ENCODE assay signal across 21 mouse cellular contexts in the genomic region with DNA sequence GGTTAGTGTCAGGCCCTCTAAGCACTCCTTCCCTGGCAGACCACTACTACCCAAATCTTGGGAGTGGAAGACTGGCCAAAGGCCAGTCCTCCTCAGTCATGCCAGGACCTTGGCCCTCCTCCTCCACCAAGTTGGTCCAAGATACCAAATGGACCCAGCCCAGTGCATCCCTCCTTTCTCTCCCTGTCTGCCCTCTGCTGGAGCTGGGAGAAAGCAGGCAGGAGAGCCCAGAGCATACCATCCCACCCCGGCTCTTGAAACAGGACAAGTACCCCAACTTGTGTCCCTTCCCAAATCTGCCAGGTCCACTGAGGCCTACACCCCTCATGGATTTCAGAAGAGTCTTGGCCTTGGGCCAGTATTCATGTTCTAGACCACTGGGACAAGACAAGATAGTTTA. TPM values are rescaled to one million over a fixed set of nuclear protein-coding genes. Genes with fewer than 3 reads are reported as not detected.
DNase-seq lines count a peak whose midpoint lies in the region; TF ChIP-seq lines count a peak whose summit lies in the region.
"Had no signal": no experiment of that assay in that cellular context is flagged by ENCODE, and none has a peak within 500 bp of the region (broad histone marks: within the 10 kb centered on the region; RNA-seq: fewer than 3 reads in every experiment).

No protein-coding gene starts in this region.

- DNase-seq in gastrocnemius, adult 2 months, result no peak
- no peak for DNase-seq in gastrocnemius, postnatal 4 days (ENCODE audit: low spot score in 2 of 2)
- peak in 1 of 2 experiments; percentile 15 for DNase-seq in layer of hippocampus, adult 2 months (ENCODE audit: low spot score in 2 of 2)
- DNase-seq in layer of hippocampus, postnatal 36 days, result no peak
- peak; percentile 39 for DNase-seq in retina, embryonic 14.5 days (ENCODE audit: low spot score)
- no peak for DNase-seq in retina, postnatal 1 day
- no peak for DNase-seq in cerebellum, adult 18-20 months
- DNase-seq: B cell, adult 2 months; cerebellum, adult 9-10 months; gastrocnemius, postnatal 14 days; heart, adult 2 months; heart, postnatal 4 days; left cerebral cortex, postnatal 4 days had no signal

- intact Hi-C loops in gastrocnemius, adult 2 months (cut with DNase I), result no loop called here

- no peak overlapping the region for H3K27ac ChIP-seq in gastrocnemius, adult 2 months
- no peak overlapping the region for H3K27ac ChIP-seq in layer of hippocampus, adult 2 months
- H3K27ac ChIP-seq: forebrain, embryonic 12.5 days; heart, adult 2 months; heart, embryonic 15.5 days; kidney, embryonic 15.5 days; midbrain, embryonic 15.5 days; neural tube, embryonic 15.5 days; stomach, embryonic 15.5 days had no signal

- H3K4me3 ChIP-seq in gastrocnemius, adult 2 months, result no peak overlapping the region
- H3K4me3 ChIP-seq in layer of hippocampus, adult 2 months, result no peak overlapping the region
- H3K4me3 ChIP-seq: forebrain, embryonic 12.5 days; heart, adult 2 months; heart, embryonic 15.5 days; kidney, embryonic 15.5 days; megakaryocyte, embryonic 14.5 days; midbrain, embryonic 15.5 days; neural tube, embryonic 15.5 days; stomach, embryonic 15.5 days had no signal

- peak; percentile 9; the same call in 1 of the 2 replicates for TF ChIP-seq CTCF in gastrocnemius, adult 2 months (IDR thresholded peaks at IDR 0.05)
- peak; percentile 61 for TF ChIP-seq CTCF in layer of hippocampus, adult 2 months (conservative IDR thresholded peaks at IDR 0.05)

RNA-seq across cellular contexts. Expression of a gene that starts 2.8 kb away (rescaled TPM):
- total RNA-seq in gastrocnemius, adult 2 months (2021), result under 1 TPM in 1 of 2 experiments, not detected in 1; 0.43 TPM
- under 1 TPM in 1 of 2 experiments, not detected in 1; 0.23 TPM for total RNA-seq in gastrocnemius, postnatal 4 days (2021)
- 1 to 10 TPM; 4.3 to 5.9 TPM for total RNA-seq in layer of hippocampus, adult 2 months (2021)
- 1 to 10 TPM; 4.2 to 4.4 TPM for total RNA-seq in layer of hippocampus, postnatal 36 days (2021)
- total RNA-seq: common myeloid progenitor, adult 5-6 weeks; heart, adult 2 months; heart, postnatal 4 days had no signal
